Mouse (Mus musculus) liver, embryonic 13.5 days (tissue): ENCODE measurements around the gene Nlrc3. TPM values are rescaled to one million over a fixed set of nuclear protein-coding genes. Genes with fewer than 3 reads are reported as not detected.

Experiments
- ATAC-seq: fragments of 200-750 bp; cut with Nextera tagmentation; 2 replicates; pipeline ENCODE4 v1.8.0; 2017; ENCODE audit warnings: low read depth, mild to moderate bottlenecking, moderate number of reproducible peaks, moderate library complexity
- DNase-seq: peaks from one replicate; pipeline ENCODE4 v3.0.0; 2022
- H3K27ac ChIP-seq: fragments of 300-500 bp; sonication (generic); 2 replicates; pipeline ENCODE4 v1.5.1; 2015; ENCODE audit warnings: moderate library complexity, mild to moderate bottlenecking, inconsistent platforms
- H3K27me3 ChIP-seq: fragments of 300-500 bp; sonication (generic); 2 replicates; pipeline ENCODE4 v1.6.1; 2015; ENCODE audit warnings: mild to moderate bottlenecking, inconsistent platforms
- H3K36me3 ChIP-seq: fragments of 300-500 bp; sonication (generic); 2 replicates; pipeline ENCODE4 v1.6.1; 2015; ENCODE audit warnings: mild to moderate bottlenecking, inconsistent platforms
- H3K4me1 ChIP-seq: fragments of 300-500 bp; sonication (generic); replicated peaks from 2 replicates; pipeline ENCODE4 v1.6.1; 2015; ENCODE audit warnings: inconsistent platforms
- H3K4me2 ChIP-seq: fragments of 300-500 bp; sonication (generic); 2 replicates; pipeline ENCODE4 v1.6.1; 2015; ENCODE audit warnings: inconsistent platforms, mild to moderate bottlenecking, moderate library complexity
- H3K4me3 ChIP-seq: fragments of 300-500 bp; sonication (generic); replicated peaks from 2 replicates; pipeline ENCODE4 v1.5.1; 2015; ENCODE audit warnings: mild to moderate bottlenecking, inconsistent platforms
- H3K9ac ChIP-seq: fragments of 300-500 bp; sonication (generic); 2 replicates; pipeline ENCODE4 v1.6.1; 2015; ENCODE audit warnings: mild to moderate bottlenecking, inconsistent platforms
- H3K9me3 ChIP-seq: fragments of 300-500 bp; sonication (generic); replicated peaks from 2 replicates; pipeline ENCODE4 v1.6.1; 2016; ENCODE audit warnings: inconsistent platforms
- WGBS: fragments of 180-500 bp; shearing (Covaris S2); methylation state at CpG from one replicate; pipeline ENCODE4 v1.1.7; 2015; ENCODE audit not compliant: insufficient replicate concordance; 5-methylcytosine and 5-hydroxymethylcytosine counted together
- polyA plus RNA-seq: library from polyadenylated mRNA; unstranded; fragments of >200 nt; fragmentation: Nextera tagmentation; extraction: Ambion mirVana; gene quantifications from 2 replicates; pipeline ENCODE4 v1.2.1, GENCODE M21; 2015

Gene Nlrc3
- polyA plus RNA-seq, 1 experiment from 2014 or later = 0.28 TPM

GRCm38 (mm10) chr16:3928582-3928981 is 47.9 kb downstream of the Nlrc3 start:
- no peak overlapping the region for H3K9ac ChIP-seq
- H3K4me2 ChIP-seq = no peak overlapping the region
- H3K9me3 ChIP-seq = no peaks in the 10 kb centered on the region
- DNase-seq (no peak), ATAC-seq (no peak)
- H3K4me1 ChIP-seq = no peaks in the 10 kb centered on the region
- H3K36me3 ChIP-seq = peaks cover 43% of the 10 kb centered on the region
- no peak overlapping the region for H3K27ac ChIP-seq
- 15% methylated on average over 1 of the region's 1 CpGs for WGBS
- H3K27me3 ChIP-seq = no peaks in the 10 kb centered on the region
- H3K4me3 ChIP-seq = no peak overlapping the region

- Histone ChIP-seq H3K9ac (no peak overlapping the region), H3K27ac (no peak overlapping the region)
Measured at GRCm38 (mm10) chr16:3923966-3924365, 52.5 kb downstream of the Nlrc3 start.

GRCm38 (mm10) chr16:3923515-3923914 is 52.9 kb downstream of the Nlrc3 start:
- H3K4me2 ChIP-seq = no peak overlapping the region
- no peak overlapping the region for H3K4me3 ChIP-seq
- no peaks in the 10 kb centered on the region for H3K9me3 ChIP-seq
- H3K9ac ChIP-seq = no peak overlapping the region
- no peak overlapping the region for H3K27ac ChIP-seq
- no peaks in the 10 kb centered on the region for H3K27me3 ChIP-seq
- no peaks in the 10 kb centered on the region for H3K4me1 ChIP-seq
- 57% methylated on average over 3 of the region's 3 CpGs for WGBS
- peak; percentile 59; the same call in 1 of the 2 replicates for ATAC-seq
- H3K36me3 ChIP-seq = peaks cover 34% of the 10 kb centered on the region
- no peak for DNase-seq

More at GRCm38 (mm10) chr16:3923966-3924365, 52.5 kb downstream of the Nlrc3 start:
- ATAC-seq (no peak), DNase-seq (no peak)
- no peak overlapping the region for H3K4me3 ChIP-seq
- H3K4me2 ChIP-seq = no peak overlapping the region
- 67% methylated on average over 4 of the region's 4 CpGs for WGBS
- H3K9me3 ChIP-seq = no peaks in the 10 kb centered on the region
- peaks cover 36% of the 10 kb centered on the region for H3K36me3 ChIP-seq
- no peaks in the 10 kb centered on the region for H3K4me1 ChIP-seq
- H3K27me3 ChIP-seq = no peaks in the 10 kb centered on the region

- Histone ChIP-seq H3K4me1 (no peaks in the 10 kb centered on the region), H3K4me3 (no peak overlapping the region), H3K27me3 (no peaks in the 10 kb centered on the region), H3K36me3 (peaks cover 40% of the 10 kb centered on the region), H3K9ac (no peak overlapping the region), H3K27ac (no peak overlapping the region), H3K9me3 (no peaks in the 10 kb centered on the region), H3K4me2 (no peak overlapping the region)
- DNase-seq = no peak
- 77% methylated on average over 2 of the region's 2 CpGs for WGBS
- no peak for ATAC-seq
Measured at GRCm38 (mm10) chr16:3920756-3921155, 55.7 kb downstream of the Nlrc3 start.

GRCm38 (mm10) chr16:3909118-3909517 is 67.3 kb downstream of the Nlrc3 start:
- H3K4me1 ChIP-seq = peaks cover 17% of the 10 kb centered on the region
- H3K4me2 ChIP-seq = peak overlapping the region; percentile 90
- H3K9ac ChIP-seq = peak overlapping the region; percentile 81
- H3K4me3 ChIP-seq = peak overlapping the region; percentile 76
- no peaks in the 10 kb centered on the region for H3K9me3 ChIP-seq
- no peak for DNase-seq
- peaks cover 53% of the 10 kb centered on the region for H3K36me3 ChIP-seq
- no peak for ATAC-seq
- peak overlapping the region; percentile 67 for H3K27ac ChIP-seq
- H3K27me3 ChIP-seq = no peaks in the 10 kb centered on the region
- WGBS = 3% methylated on average over 20 of the region's 20 CpGs

GRCm38 (mm10) chr16:3908537-3909111 is 67.8 kb downstream of the Nlrc3 start, which contains the start of the genes 1700037C18Rik and Cluap1:
Gene 1700037C18Rik (minus strand): TSS chr16:3908689.
Gene Cluap1 (plus strand): TSS chr16:3908801.
- Histone ChIP-seq H3K4me2 (peak within 1 kb of the TSS; percentile 90), H3K27ac (peak within 1 kb of the TSS; percentile 67)
- ATAC-seq = peak; percentile 97

GRCm38 (mm10) chr16:3907471-3907870 is 69.0 kb downstream of the Nlrc3 start:
- no peaks in the 10 kb centered on the region for H3K9me3 ChIP-seq
- no peaks in the 10 kb centered on the region for H3K27me3 ChIP-seq
- H3K4me3 ChIP-seq = no peak overlapping the region
- H3K9ac ChIP-seq = no peak overlapping the region
- H3K27ac ChIP-seq = no peak overlapping the region
- no peak for ATAC-seq
- peaks cover 52% of the 10 kb centered on the region for H3K36me3 ChIP-seq
- H3K4me2 ChIP-seq = no peak overlapping the region; the same call in 1 of the 2 replicates
- DNase-seq = no peak
- H3K4me1 ChIP-seq = peaks cover 17% of the 10 kb centered on the region
- 73% methylated on average over 2 of the region's 2 CpGs for WGBS

More at GRCm38 (mm10) chr16:3908537-3909111, 67.8 kb downstream of the Nlrc3 start, which contains the start of the genes 1700037C18Rik and Cluap1:
- Histone ChIP-seq H3K9ac (peak within 1 kb of the TSS; percentile 81), H3K27me3 (no peaks in the 10 kb centered on the region), H3K36me3 (peaks cover 53% of the 10 kb centered on the region), H3K4me3 (peak within 1 kb of the TSS; percentile 76), H3K9me3 (no peaks in the 10 kb centered on the region), H3K4me1 (peaks cover 17% of the 10 kb centered on the region)
- WGBS = under 1% methylated on average over 33 of the region's 33 CpGs
- peak; percentile 87 for DNase-seq

GRCm38 (mm10) chr16:3896553-3896952 is 79.9 kb downstream of the Nlrc3 start:
- Histone ChIP-seq H3K4me3 (no peak overlapping the region), H3K27ac (no peak overlapping the region), H3K4me1 (peaks cover 30% of the 10 kb centered on the region), H3K27me3 (no peaks in the 10 kb centered on the region), H3K9me3 (no peaks in the 10 kb centered on the region), H3K36me3 (peaks cover 75% of the 10 kb centered on the region), H3K4me2 (no peak overlapping the region), H3K9ac (no peak overlapping the region)
- WGBS = 54% methylated on average over 1 of the region's 1 CpGs
- ATAC-seq (no peak), DNase-seq (no peak)

GRCm38 (mm10) chr16:3896046-3896445 is 80.4 kb downstream of the Nlrc3 start:
- no peaks in the 10 kb centered on the region for H3K27me3 ChIP-seq
- H3K9ac ChIP-seq = no peak overlapping the region
- ATAC-seq (no peak), DNase-seq (no peak)
- 73% methylated on average over 6 of the region's 6 CpGs for WGBS
- H3K4me1 ChIP-seq = peaks cover 30% of the 10 kb centered on the region
- H3K9me3 ChIP-seq = no peaks in the 10 kb centered on the region
- no peak overlapping the region for H3K4me2 ChIP-seq
- no peak overlapping the region for H3K27ac ChIP-seq
- H3K36me3 ChIP-seq = peaks cover 69% of the 10 kb centered on the region
- no peak overlapping the region for H3K4me3 ChIP-seq

- peaks cover 30% of the 10 kb centered on the region for H3K4me1 ChIP-seq
- H3K27me3 ChIP-seq = no peaks in the 10 kb centered on the region
- DNase-seq (peak; percentile 20), ATAC-seq (peak; percentile 74)
- peak overlapping the region; percentile 16; the same call in 1 of the 2 replicates for H3K9ac ChIP-seq
- H3K36me3 ChIP-seq = peaks cover 62% of the 10 kb centered on the region
- WGBS = 22% methylated on average over 9 of the region's 9 CpGs
- peak overlapping the region; percentile 34 for H3K4me2 ChIP-seq
- H3K27ac ChIP-seq = peak overlapping the region; percentile 63
- H3K9me3 ChIP-seq = no peaks in the 10 kb centered on the region
- H3K4me3 ChIP-seq = no peak overlapping the region
Measured at GRCm38 (mm10) chr16:3895173-3895792, 81.1 kb downstream of the Nlrc3 start.
